Mouse (Mus musculus): ENCODE data around the gene Hmcn1.

DNA sequence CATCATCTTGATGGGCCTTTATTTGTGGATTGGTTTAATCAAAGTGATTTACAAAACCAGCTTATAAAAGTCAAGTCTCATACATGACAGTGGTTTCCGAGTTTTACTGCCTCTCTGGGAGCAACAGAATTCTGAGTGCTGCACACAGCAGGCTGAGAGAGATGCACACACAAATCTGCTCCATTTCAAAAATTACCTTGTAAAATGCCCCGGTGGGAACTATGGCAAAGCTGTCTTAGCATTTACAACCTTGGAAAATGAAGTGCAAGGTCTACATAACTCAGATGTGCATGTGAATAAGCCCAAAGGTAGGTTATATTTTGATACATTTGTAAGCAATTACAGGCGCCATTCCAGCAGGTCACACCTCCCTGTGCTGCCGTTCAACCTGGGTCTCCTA lies 245.5 kb downstream of the Hmcn1 start:
- TF ChIP-seq POLR2A (IDR thresholded peaks at IDR 0.05; ENCODE audit: insufficient read depth, low read depth, low read length): no peak
- no peak for TF ChIP-seq CTCF (IDR thresholded peaks at IDR 0.05; ENCODE audit: insufficient read depth, low read depth, low read length)
